Mouse (Mus musculus) retina, postnatal 7 days (tissue): ENCODE data around the gene Agpat2.

Experiments
- DNase-seq: peaks from one replicate; pipeline ENCODE4 v3.0.0-alpha.2; 2012; ENCODE audit warnings: low read depth, low spot score

Gene Agpat2

GRCm38 (mm10) chr2:26575865-26576264 lies 28.4 kb downstream of the Agpat2 start:
- DNase-seq, result no peak

DNA sequence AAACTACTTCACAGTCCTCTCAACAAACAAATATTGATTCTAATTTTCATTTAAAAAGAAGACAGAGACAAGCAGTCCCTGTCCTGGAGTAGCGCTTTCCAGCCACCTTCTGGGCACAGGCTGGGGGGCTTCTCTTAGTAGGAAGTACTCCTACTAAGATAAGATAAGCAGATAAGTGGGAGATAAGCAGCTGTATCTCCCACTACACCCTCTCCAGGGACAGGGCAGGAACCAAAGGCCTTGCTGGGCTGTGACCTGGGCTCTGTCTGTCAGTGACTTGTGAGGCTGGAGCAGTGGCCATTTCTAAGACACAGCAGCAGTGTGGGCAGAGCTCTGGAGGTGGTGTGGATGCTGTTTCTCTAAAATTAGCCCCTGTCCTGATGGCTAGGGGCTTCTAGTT lies 28.8 kb downstream of the Agpat2 start:
- DNase-seq, result no peak

DNA sequence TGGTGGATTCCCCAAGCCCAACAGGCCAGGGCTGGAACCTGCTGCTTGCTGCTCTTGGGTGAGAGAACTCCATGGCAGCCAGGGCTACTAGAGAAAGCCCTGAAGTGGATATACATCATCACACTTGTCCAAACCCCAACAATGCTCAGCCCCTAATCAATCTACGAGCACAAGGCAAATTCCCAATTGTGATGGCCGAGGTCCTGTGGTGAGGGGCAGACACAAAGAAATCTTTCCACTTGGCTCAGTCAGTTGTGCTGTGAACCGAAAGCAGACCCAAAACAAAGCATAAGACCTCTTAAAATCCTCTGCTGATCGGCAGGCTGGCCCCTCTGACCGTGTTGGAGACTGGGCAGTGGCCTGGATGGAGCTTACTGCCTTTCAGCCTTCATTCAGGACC lies 29.4 kb downstream of the Agpat2 start:
- DNase-seq, result no peak

- DNase-seq, result no peak
Measured at GRCm38 (mm10) chr2:26573807-26574206, 30.4 kb downstream of the Agpat2 start.

DNA sequence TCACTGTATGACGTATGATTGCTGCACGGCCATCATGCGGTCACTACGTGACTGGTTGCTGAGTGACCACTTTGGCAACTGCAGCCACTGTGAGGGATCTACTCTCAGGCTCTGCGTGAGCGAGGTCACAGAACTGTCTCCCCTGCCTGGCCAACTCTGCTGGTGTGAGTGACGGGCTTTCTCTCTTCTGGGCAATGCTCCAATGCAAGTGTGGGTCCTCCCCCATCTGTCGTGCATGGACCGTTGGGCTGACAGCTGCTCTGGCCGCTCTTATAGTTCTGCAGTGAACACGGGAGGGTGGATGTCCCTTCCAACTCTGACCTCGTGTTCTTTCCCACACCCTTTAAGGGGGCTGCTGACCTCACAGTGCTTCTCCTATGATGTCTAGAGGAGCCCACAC lies 30.8 kb downstream of the Agpat2 start:
- DNase-seq, result peak; percentile 55

GRCm38 (mm10) chr2:26571826-26572225 lies 32.4 kb downstream of the Agpat2 start:
- no peak for DNase-seq

- DNase-seq, result no peak
Measured at GRCm38 (mm10) chr2:26571400-26571799, 32.8 kb downstream of the Agpat2 start.

DNA sequence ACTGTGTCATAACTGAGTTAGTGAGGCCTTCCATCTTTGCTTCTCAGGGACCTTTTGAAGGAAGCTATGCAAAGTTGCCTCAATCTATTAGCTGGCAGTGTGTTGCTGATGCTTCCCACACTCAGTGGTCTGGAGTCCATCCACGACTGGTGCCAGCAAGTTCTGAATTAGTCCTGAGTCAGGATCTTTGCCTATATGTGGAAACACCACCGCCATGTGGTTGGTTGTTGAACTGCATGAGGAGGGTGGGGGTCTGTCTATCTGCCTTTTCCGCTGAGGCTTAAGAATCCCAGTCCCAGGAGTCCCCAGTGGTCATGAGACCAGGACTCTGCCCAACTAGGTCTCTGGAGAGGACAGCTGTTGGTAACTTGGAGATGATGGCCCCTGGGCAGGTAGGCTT lies 34.2 kb downstream of the Agpat2 start:
- DNase-seq, result no peak

GRCm38 (mm10) chr2:26566221-26566620 lies 38.0 kb downstream of the Agpat2 start:
- peak; percentile 46 for DNase-seq

DNA sequence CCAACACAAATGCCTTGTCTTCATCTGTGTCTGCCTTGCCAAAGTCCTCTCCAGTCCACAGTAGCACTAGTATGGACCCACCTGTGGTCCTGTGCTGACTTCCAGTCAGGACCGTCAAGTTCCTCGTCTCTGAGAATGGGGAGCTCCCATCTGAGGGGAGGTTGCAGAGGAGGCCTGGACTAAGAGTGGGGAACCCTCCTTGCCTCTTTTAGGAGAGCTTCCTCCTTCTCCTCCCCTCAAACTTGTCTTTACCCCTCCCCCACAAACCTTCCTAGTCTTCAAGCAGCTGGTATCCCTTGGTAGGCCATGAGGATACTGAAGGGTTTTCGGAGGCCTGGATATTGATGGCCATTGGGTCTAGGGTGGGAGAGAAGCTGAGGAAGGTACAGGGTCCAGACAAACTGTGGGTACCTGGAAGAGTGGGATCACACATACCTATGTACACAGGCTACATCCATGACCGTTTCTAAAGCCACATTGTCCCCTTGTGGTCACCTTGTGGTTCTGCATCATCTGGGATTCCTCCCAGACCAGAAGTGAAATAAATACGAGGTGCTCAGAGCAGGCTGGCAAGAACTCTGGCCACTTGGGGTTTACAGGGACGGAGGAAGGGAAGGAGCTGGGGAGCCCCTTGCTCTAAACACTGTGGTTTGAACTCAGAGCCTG lies 42.7 kb downstream of the Agpat2 start:
- peak; percentile 55 for DNase-seq

DNA sequence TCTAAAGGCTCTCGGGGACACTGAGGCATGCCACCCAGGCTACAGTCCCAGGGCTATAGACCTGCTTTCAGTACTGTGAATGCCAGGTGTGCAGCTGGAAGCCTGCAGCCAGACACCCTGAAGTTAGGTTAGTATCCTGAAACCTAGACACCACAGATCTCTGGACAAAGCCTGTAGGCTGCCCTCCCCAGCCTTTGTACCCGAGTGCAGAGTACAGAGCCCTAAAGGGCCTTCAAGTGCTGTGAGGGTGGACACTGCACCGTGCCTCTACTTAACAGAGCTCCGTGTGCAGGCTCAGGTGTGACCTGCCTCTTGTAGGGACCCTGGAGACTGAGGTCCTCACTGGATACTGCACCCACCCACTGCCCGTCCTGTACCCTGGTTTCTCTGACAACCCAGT lies 43.7 kb downstream of the Agpat2 start:
- no peak for DNase-seq

- no peak for DNase-seq
Measured at GRCm38 (mm10) chr2:26556535-26556993, 47.7 kb downstream of the Agpat2 start.

- no peak for DNase-seq
Measured at GRCm38 (mm10) chr2:26555076-26555475, 49.1 kb downstream of the Agpat2 start.

DNA sequence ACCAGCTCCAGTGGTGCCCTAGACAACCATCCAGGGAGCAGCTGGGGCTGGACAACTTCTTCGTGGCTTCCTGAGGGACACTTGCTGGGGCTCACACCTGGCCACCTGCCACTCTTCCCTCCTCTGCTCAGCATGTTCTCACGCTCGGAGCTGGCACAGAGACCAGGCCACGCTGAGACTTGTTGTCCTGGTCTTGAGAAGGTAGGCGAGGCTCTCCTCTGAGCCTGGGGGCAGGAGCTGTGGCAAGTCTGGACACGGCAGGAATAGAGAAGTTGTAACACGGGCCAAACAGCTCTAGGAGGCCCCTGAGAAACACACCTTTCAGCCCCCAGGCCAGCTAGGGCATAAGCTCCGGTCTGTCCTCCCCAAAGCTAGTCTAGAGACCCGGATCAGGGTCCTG lies 50.3 kb downstream of the Agpat2 start:
- no peak for DNase-seq

DNA sequence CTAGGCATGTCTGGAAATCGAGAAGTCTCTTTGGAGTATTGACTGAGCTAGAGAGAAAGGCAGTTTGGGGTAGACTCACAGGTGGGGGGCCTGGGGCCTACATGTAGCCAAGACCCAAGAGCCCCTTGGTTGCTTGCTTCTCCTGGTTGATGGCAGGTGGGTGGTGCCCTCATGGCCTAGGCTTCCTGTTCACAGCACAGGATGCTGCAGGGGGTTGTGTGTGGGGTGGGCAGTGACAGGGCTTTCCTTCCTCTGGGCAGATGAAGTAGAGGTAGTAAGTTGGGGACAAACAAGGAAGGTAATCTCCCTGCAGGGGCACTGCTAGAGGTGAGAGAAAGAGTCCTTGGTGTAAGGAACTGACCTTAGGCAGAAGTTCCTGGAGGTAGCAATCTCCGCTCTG lies 52.2 kb downstream of the Agpat2 start:
- no peak for DNase-seq

DNA sequence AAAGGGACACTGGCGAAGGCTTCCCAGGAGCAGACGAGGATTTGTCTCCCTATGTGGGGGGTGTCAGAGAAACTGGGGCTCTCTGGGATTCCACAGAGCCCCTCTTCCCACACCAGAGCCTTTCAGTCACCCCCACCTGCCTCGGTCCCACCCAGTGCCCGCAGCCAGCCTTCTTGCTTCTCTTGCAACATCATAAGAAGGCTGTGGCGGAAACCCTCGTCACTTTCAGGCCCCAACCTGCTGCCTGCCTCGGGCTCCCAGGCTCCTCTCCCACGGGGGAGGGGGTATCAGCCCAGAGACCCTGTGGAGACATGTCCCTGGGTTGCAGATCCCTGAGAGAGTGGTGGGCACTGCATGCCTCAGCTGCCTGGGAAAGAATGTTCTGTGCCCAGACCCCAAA lies 52.8 kb downstream of the Agpat2 start:
- DNase-seq, result no peak

DNA sequence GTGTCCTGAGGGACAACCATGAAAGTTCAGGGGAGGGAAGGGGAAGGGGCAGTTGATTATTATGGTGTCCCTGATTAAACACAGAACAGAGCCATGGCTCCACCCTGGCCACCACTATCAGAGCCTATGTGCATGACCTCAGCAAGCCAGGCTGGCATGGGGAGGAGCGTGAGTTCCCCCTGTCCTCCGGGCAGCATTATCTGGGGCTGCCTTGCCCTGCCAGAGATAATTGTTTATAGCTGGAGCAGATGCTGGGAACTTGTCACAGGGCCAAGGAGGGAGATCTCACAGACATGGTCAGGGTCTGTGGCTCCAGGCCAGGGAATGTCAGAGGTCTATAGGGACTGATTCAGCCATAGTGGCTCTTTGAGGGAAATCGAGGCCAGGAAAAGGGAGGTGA lies 53.4 kb downstream of the Agpat2 start:
- no peak for DNase-seq

GRCm38 (mm10) chr2:26550205-26550604 lies 54.0 kb downstream of the Agpat2 start:
- no peak for DNase-seq

DNA sequence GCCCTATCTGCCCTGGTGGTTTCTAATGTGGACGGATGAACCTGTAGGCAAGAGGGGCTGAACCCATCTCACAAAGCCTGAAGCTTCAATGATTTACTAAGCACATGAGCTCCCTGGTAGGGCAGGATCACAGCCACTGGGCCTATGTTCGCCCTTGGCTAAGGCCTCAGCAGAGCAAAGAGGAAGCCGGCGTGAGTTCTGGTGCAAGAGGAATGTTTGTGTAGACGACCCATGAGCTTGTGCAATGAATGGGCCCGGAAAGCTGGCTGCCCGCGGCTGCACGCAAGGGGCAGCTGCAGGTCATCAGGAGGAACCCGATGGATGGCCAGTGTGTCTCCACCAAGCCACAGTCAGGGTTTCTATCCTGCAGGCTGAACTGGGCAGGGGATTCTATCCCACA lies 54.4 kb downstream of the Agpat2 start:
- no peak for DNase-seq

DNA sequence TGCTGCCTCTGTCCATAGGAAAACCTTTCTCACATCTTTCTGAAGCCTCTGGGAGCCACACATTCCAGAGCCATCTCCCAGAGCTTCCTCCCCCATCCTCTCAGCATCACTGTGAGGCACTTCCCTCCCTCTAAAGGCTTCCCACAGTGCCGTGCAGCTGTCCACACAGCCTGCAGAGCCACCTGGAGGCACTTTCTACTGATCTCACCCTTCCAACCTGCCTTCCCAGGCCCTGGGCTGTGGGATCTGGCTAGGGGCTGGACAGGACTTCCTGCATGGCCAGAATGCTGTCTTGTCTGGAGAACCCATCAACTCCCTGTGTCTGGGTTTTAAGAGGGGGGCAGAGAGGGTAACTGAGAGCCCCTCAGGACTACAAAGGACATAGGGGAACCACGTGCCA lies 56.7 kb downstream of the Agpat2 start:
- DNase-seq, result no peak

- no peak for DNase-seq
Measured at GRCm38 (mm10) chr2:26544265-26544664, 60.0 kb downstream of the Agpat2 start.

DNA sequence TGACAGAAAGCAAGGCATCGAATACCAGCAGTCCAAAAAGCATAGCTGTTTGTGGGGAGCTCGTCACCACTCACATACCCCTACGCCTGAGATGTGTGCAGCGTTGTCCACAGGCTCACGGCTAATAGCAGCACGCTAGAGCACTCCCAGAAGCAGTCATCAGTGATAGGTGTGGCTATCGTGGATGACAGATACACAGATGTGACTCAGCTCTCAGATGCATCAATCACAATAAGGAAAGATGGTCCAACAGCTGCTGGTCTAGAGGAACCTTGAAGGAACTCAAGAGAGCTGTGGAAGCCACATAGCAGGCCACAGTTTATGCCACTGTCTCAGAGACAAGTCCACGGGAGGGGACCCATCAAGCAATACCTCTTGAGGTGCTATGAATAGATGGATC lies 60.4 kb downstream of the Agpat2 start:
- DNase-seq, result no peak

DNA sequence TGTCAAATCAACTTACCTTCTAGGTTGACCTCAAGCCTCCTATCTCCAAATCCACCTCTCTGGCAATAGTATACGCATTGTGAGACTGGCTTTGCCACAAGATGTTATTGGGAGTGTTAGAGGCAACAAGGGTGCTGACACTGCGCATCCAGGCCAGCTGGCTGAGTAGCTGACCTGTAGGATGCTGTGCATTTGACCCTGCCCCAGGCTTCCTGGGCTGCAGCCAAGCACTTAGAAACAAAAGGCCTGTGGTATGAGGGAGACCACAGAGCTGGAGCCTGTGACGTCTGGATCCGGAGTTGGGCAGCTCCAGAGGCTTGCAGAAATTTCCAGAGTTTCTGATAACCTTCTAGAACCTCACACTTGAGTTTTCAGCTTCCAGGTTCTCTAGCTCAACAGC lies 61.1 kb downstream of the Agpat2 start:
- no peak for DNase-seq
